Mouse (Mus musculus): ENCODE measurements around the gene Mymx. TPM values are rescaled to one million over a fixed set of nuclear protein-coding genes. Genes with fewer than 3 reads are reported as not detected.

Mymx gene
- polyA plus RNA-seq, 1 experiment from 2014 or later: 4.8 TPM

GRCm38 (mm10) chr17:45589844-45590243 lies 12.1 kb downstream of the Mymx start:
- H3K9ac ChIP-seq (ENCODE audit: low read length): no peak overlapping the region
- H3K27me3 ChIP-seq (ENCODE audit: control insufficient read depth, insufficient read depth, low read length): no peaks in the 10 kb centered on the region; the same call in 1 of the 2 replicates
- ATAC-seq (ENCODE audit: insufficient read depth, low FRiP score, low TSS enrichment) (no peak), DNase-seq (ENCODE audit: low spot score) (no peak)
- 90% methylated on average over 8 of the region's 8 CpGs for WGBS
- peaks cover 6% of the 10 kb centered on the region for H3K4me1 ChIP-seq (ENCODE audit: control insufficient read depth, insufficient read depth, low read length)
- H3K4me3 ChIP-seq (ENCODE audit: low read depth, low read length): no peak overlapping the region
- H3K9me3 ChIP-seq (ENCODE audit: control insufficient read depth, low read length): no peaks in the 10 kb centered on the region
- H3K4me2 ChIP-seq (ENCODE audit: low read depth): no peak overlapping the region
- no peak overlapping the region for H3K27ac ChIP-seq (ENCODE audit: low read depth, low read length)
- no peaks in the 10 kb centered on the region for H3K36me3 ChIP-seq (ENCODE audit: control insufficient read depth, insufficient read depth, low read length)

GRCm38 (mm10) chr17:45589236-45589635 lies 12.7 kb downstream of the Mymx start:
- no peak overlapping the region for H3K4me3 ChIP-seq (ENCODE audit: low read depth, low read length)
- WGBS: 93% methylated on average over 7 of the region's 7 CpGs
- H3K27ac ChIP-seq (ENCODE audit: low read depth, low read length): no peak overlapping the region
- H3K9me3 ChIP-seq (ENCODE audit: control insufficient read depth, low read length): no peaks in the 10 kb centered on the region
- H3K27me3 ChIP-seq (ENCODE audit: control insufficient read depth, insufficient read depth, low read length): no peaks in the 10 kb centered on the region
- DNase-seq (ENCODE audit: low spot score): no peak
- H3K9ac ChIP-seq (ENCODE audit: low read length): no peak overlapping the region
- H3K4me1 ChIP-seq (ENCODE audit: control insufficient read depth, insufficient read depth, low read length): peaks cover 5% of the 10 kb centered on the region
- no peak overlapping the region for H3K4me2 ChIP-seq (ENCODE audit: low read depth)
- no peaks in the 10 kb centered on the region for H3K36me3 ChIP-seq (ENCODE audit: control insufficient read depth, insufficient read depth, low read length)
- no peak for ATAC-seq (ENCODE audit: insufficient read depth, low FRiP score, low TSS enrichment)

GRCm38 (mm10) chr17:45588370-45588769 lies 13.5 kb downstream of the Mymx start:
- no peak for ATAC-seq (ENCODE audit: insufficient read depth, low FRiP score, low TSS enrichment)
- no peak overlapping the region for H3K9ac ChIP-seq (ENCODE audit: low read length)
- no peaks in the 10 kb centered on the region for H3K36me3 ChIP-seq (ENCODE audit: control insufficient read depth, insufficient read depth, low read length)
- no peak overlapping the region for H3K4me3 ChIP-seq (ENCODE audit: low read depth, low read length)
- no peak overlapping the region for H3K4me2 ChIP-seq (ENCODE audit: low read depth)
- H3K9me3 ChIP-seq (ENCODE audit: control insufficient read depth, low read length): no peaks in the 10 kb centered on the region
- no peak for DNase-seq (ENCODE audit: low spot score)
- no peaks in the 10 kb centered on the region for H3K27me3 ChIP-seq (ENCODE audit: control insufficient read depth, insufficient read depth, low read length)
- WGBS: 82% methylated on average over 7 of the region's 7 CpGs
- peaks cover 5% of the 10 kb centered on the region for H3K4me1 ChIP-seq (ENCODE audit: control insufficient read depth, insufficient read depth, low read length)
- H3K27ac ChIP-seq (ENCODE audit: low read depth, low read length): no peak overlapping the region

- H3K4me3 ChIP-seq (ENCODE audit: low read depth, low read length): no peak overlapping the region
- H3K4me1 ChIP-seq (ENCODE audit: control insufficient read depth, insufficient read depth, low read length): peaks cover 5% of the 10 kb centered on the region; the same call in 1 of the 2 replicates
- no peak overlapping the region for H3K9ac ChIP-seq (ENCODE audit: low read length)
- DNase-seq (ENCODE audit: low spot score): no peak
- WGBS: 94% methylated on average over 3 of the region's 3 CpGs
- H3K36me3 ChIP-seq (ENCODE audit: control insufficient read depth, insufficient read depth, low read length): no peaks in the 10 kb centered on the region
- ATAC-seq (ENCODE audit: insufficient read depth, low FRiP score, low TSS enrichment): no peak
- H3K27ac ChIP-seq (ENCODE audit: low read depth, low read length): no peak overlapping the region
- H3K9me3 ChIP-seq (ENCODE audit: control insufficient read depth, low read length): no peaks in the 10 kb centered on the region
- H3K27me3 ChIP-seq (ENCODE audit: control insufficient read depth, insufficient read depth, low read length): no peaks in the 10 kb centered on the region
- no peak overlapping the region for H3K4me2 ChIP-seq (ENCODE audit: low read depth)
These were observed 15.5 kb downstream of the Mymx start for GRCm38 (mm10) chr17:45586449-45586837.

GRCm38 (mm10) chr17:45585725-45586448 lies 16.0 kb downstream of the Mymx start:
- Histone ChIP-seq H3K4me3 (ENCODE audit: low read depth, low read length) (no peak overlapping the region), H3K27me3 (ENCODE audit: control insufficient read depth, insufficient read depth, low read length) (no peaks in the 10 kb centered on the region), H3K4me2 (ENCODE audit: low read depth) (no peak overlapping the region), H3K36me3 (ENCODE audit: control insufficient read depth, insufficient read depth, low read length) (no peaks in the 10 kb centered on the region), H3K9me3 (ENCODE audit: control insufficient read depth, low read length) (no peaks in the 10 kb centered on the region), H3K27ac (ENCODE audit: low read depth, low read length) (peak overlapping the region; percentile 34; the same call in 1 of the 2 replicates), H3K9ac (ENCODE audit: low read length) (no peak overlapping the region), H3K4me1 (ENCODE audit: control insufficient read depth, insufficient read depth, low read length) (peaks cover 8% of the 10 kb centered on the region; the same call in 1 of the 2 replicates)
- DNase-seq (ENCODE audit: low spot score) (no peak), ATAC-seq (ENCODE audit: insufficient read depth, low FRiP score, low TSS enrichment) (no peak)
- WGBS: 76% methylated on average over 23 of the region's 23 CpGs

- H3K27me3 ChIP-seq (ENCODE audit: control insufficient read depth, insufficient read depth, low read length): no peaks in the 10 kb centered on the region
- 33% methylated on average over 14 of the region's 14 CpGs for WGBS
- peaks cover 8% of the 10 kb centered on the region; the same call in 1 of the 2 replicates for H3K4me1 ChIP-seq (ENCODE audit: control insufficient read depth, insufficient read depth, low read length)
- H3K9me3 ChIP-seq (ENCODE audit: control insufficient read depth, low read length): no peaks in the 10 kb centered on the region
- H3K36me3 ChIP-seq (ENCODE audit: control insufficient read depth, insufficient read depth, low read length): no peaks in the 10 kb centered on the region
- peak; percentile 81 for DNase-seq (ENCODE audit: low spot score)
- no peak overlapping the region for H3K4me3 ChIP-seq (ENCODE audit: low read depth, low read length)
- no peak overlapping the region for H3K9ac ChIP-seq (ENCODE audit: low read length)
- no peak overlapping the region for H3K4me2 ChIP-seq (ENCODE audit: low read depth)
- peak overlapping the region; percentile 34; the same call in 1 of the 2 replicates for H3K27ac ChIP-seq (ENCODE audit: low read depth, low read length)
- ATAC-seq (ENCODE audit: insufficient read depth, low FRiP score, low TSS enrichment): peak; percentile 55
These were observed 16.8 kb downstream of the Mymx start for GRCm38 (mm10) chr17:45584939-45585678.

- H3K9ac ChIP-seq (ENCODE audit: low read length): no peak overlapping the region
- DNase-seq (ENCODE audit: low spot score): no peak
- no peak overlapping the region for H3K4me2 ChIP-seq (ENCODE audit: low read depth)
- 0 out of 2 replicates have a peak overlapping the region, but pooled peaks have one; percentile 34 for H3K27ac ChIP-seq (ENCODE audit: low read depth, low read length)
- peaks cover 8% of the 10 kb centered on the region; the same call in 1 of the 2 replicates for H3K4me1 ChIP-seq (ENCODE audit: control insufficient read depth, insufficient read depth, low read length)
- no peak overlapping the region for H3K4me3 ChIP-seq (ENCODE audit: low read depth, low read length)
- no peaks in the 10 kb centered on the region for H3K36me3 ChIP-seq (ENCODE audit: control insufficient read depth, insufficient read depth, low read length)
- no peaks in the 10 kb centered on the region for H3K27me3 ChIP-seq (ENCODE audit: control insufficient read depth, insufficient read depth, low read length)
- H3K9me3 ChIP-seq (ENCODE audit: control insufficient read depth, low read length): no peaks in the 10 kb centered on the region
- peak; percentile 14; the same call in 1 of the 2 replicates for ATAC-seq (ENCODE audit: insufficient read depth, low FRiP score, low TSS enrichment)
- WGBS: 43% methylated on average over 12 of the region's 12 CpGs
These were observed 17.6 kb downstream of the Mymx start for GRCm38 (mm10) chr17:45584096-45584896.

- H3K4me1 ChIP-seq (ENCODE audit: control insufficient read depth, insufficient read depth, low read length): peaks cover 8% of the 10 kb centered on the region; the same call in 1 of the 2 replicates
- DNase-seq (ENCODE audit: low spot score) (no peak), ATAC-seq (ENCODE audit: insufficient read depth, low FRiP score, low TSS enrichment) (no peak)
- H3K27ac ChIP-seq (ENCODE audit: low read depth, low read length): no peak overlapping the region
- no peak overlapping the region for H3K4me2 ChIP-seq (ENCODE audit: low read depth)
- H3K36me3 ChIP-seq (ENCODE audit: control insufficient read depth, insufficient read depth, low read length): no peaks in the 10 kb centered on the region
- H3K9me3 ChIP-seq (ENCODE audit: control insufficient read depth, low read length): no peaks in the 10 kb centered on the region
- H3K4me3 ChIP-seq (ENCODE audit: low read depth, low read length): no peak overlapping the region
- H3K27me3 ChIP-seq (ENCODE audit: control insufficient read depth, insufficient read depth, low read length): no peaks in the 10 kb centered on the region
- 75% methylated on average over 6 of the region's 6 CpGs for WGBS
- H3K9ac ChIP-seq (ENCODE audit: low read length): no peak overlapping the region
These were observed 19.1 kb downstream of the Mymx start for GRCm38 (mm10) chr17:45582715-45583355.
